Mouse (Mus musculus) cerebellum, adult 2 months (tissue): Measurements from ENCODE around the gene Tank.

Source experiments
- CTCF ChIP-seq: fragments of 200-500 bp; IDR thresholded peaks from 2 replicates; pipeline ENCODE4 v1.5.1; 2011; ENCODE audit warnings: low read depth, mild to moderate bottlenecking, control low read depth, low read length, moderate library complexity, borderline replicate concordance; ENCODE audit not compliant: insufficient read depth
- POLR2A ChIP-seq: fragments of 200-500 bp; IDR thresholded peaks from 2 replicates; pipeline ENCODE4 v1.6.1; 2011; ENCODE audit warnings: low read length, control low read depth, borderline replicate concordance; ENCODE audit not compliant: insufficient read depth

GRCm38 (mm10) chr2:61586166-61586565 lies 7.8 kb downstream of the Tank start:
- TF ChIP-seq POLR2A (no peak), CTCF (no peak)
